Mouse (Mus musculus) thymus, adult 2 months (tissue): ENCODE results near the gene Gm11111. TPM values are rescaled to one million over a fixed set of nuclear protein-coding genes. Genes with fewer than 3 reads are reported as not detected.
"Not testable (repeated sequence)": the region's sequence is repeated elsewhere in the genome, so short reads cannot be mapped to it uniquely, and the experiment has no call there.

Experiments used
- DNase-seq: peaks from one replicate; pipeline ENCODE4 v3.0.0; 2021
- H3K27ac ChIP-seq: fragments of 200-500 bp; 2 replicates; pipeline ENCODE4 v1.5.1; 2012; ENCODE audit warnings: low read length, control low read depth; ENCODE audit not compliant: control insufficient read depth, insufficient read depth
- H3K27me3 ChIP-seq: fragments of 200-500 bp; 2 replicates; pipeline ENCODE4 v1.6.1; 2012; ENCODE audit warnings: mild to moderate bottlenecking, low read length, moderate library complexity, mixed read lengths; ENCODE audit not compliant: control insufficient read depth, insufficient read depth
- H3K36me3 ChIP-seq: fragments of 200-500 bp; 2 replicates; pipeline ENCODE4 v1.6.1; 2012; ENCODE audit warnings: mild to moderate bottlenecking, low read length, moderate library complexity; ENCODE audit not compliant: control insufficient read depth, insufficient read depth
- H3K4me1 ChIP-seq: fragments of 200-500 bp; replicated peaks from 2 replicates; pipeline ENCODE4 v1.6.1; 2012; ENCODE audit warnings: low read length; ENCODE audit not compliant: control insufficient read depth, insufficient read depth
- H3K4me3 ChIP-seq: fragments of 200-500 bp; 2 replicates; pipeline ENCODE4 v1.5.1; 2012; ENCODE audit warnings: mild to moderate bottlenecking, low read length, control low read depth, moderate library complexity; ENCODE audit not compliant: control insufficient read depth, insufficient read depth
- CTCF ChIP-seq: fragments of 200-500 bp; IDR thresholded peaks from 2 replicates; pipeline ENCODE4 v1.5.1; 2012; ENCODE audit warnings: mild to moderate bottlenecking, control low read depth, low read length, moderate library complexity, borderline replicate concordance; ENCODE audit not compliant: control insufficient read depth, poor library complexity, insufficient read depth; ENCODE audit errors: extremely low read depth
- POLR2A ChIP-seq: fragments of 200-500 bp; IDR thresholded peaks from 2 replicates; pipeline ENCODE4 v1.6.1; 2012; ENCODE audit warnings: mild to moderate bottlenecking, low read length, control low read depth, moderate library complexity; ENCODE audit not compliant: control insufficient read depth, poor library complexity, insufficient read depth; ENCODE audit errors: extremely low read depth
- WGBS: fragments of 180-500 bp; shearing (Covaris S2); methylation state at CpG from one replicate; pipeline ENCODE4 v1.1.7; 2018; 5-methylcytosine and 5-hydroxymethylcytosine counted together
- polyA plus RNA-seq: library from polyadenylated mRNA; depleted of rRNA; stranded (reverse); fragments of >200 nt; gene quantifications from 2 replicates; pipeline ENCODE4 v1.2.3, GENCODE M21; 2012

Gm11111 gene
- polyA plus RNA-seq, 1 experiment: not detected

- no peak for DNase-seq
- WGBS: 79% methylated on average over 6 of the region's 6 CpGs
Measured at GRCm38 (mm10) chr5:98566461-98567193, 14.1 kb downstream of the Gm11111 start.

GRCm38 (mm10) chr5:98568481-98568880, 16.0 kb downstream of the Gm11111 start:
- Histone ChIP-seq H3K27ac (no peak overlapping the region), H3K4me1 (no peaks in the 10 kb centered on the region), H3K27me3 (no peaks in the 10 kb centered on the region), H3K4me3 (no peak overlapping the region), H3K36me3 (no peaks in the 10 kb centered on the region)
- DNase-seq: no peak
- 89% methylated on average over 4 of the region's 4 CpGs for WGBS
- TF ChIP-seq POLR2A: no peak
- TF ChIP-seq CTCF: no peak

More at GRCm38 (mm10) chr5:98566461-98567193, 14.1 kb downstream of the Gm11111 start:
- Histone ChIP-seq H3K36me3 (no peaks in the 10 kb centered on the region), H3K27ac (no peak overlapping the region), H3K4me1 (no peaks in the 10 kb centered on the region), H3K4me3 (no peak overlapping the region), H3K27me3 (no peaks in the 10 kb centered on the region)
- TF ChIP-seq CTCF (no peak), POLR2A (no peak)

- H3K36me3 ChIP-seq: no peaks in the 10 kb centered on the region
- H3K4me1 ChIP-seq: no peaks in the 10 kb centered on the region
- DNase-seq: no peak
- no peaks in the 10 kb centered on the region for H3K27me3 ChIP-seq
- H3K4me3 ChIP-seq: no peak overlapping the region
- H3K27ac ChIP-seq: no peak overlapping the region
- TF ChIP-seq CTCF (no peak), POLR2A (no peak)
- 21% methylated on average over 3 of the region's 3 CpGs for WGBS
Measured at GRCm38 (mm10) chr5:98569029-98569513, 16.6 kb downstream of the Gm11111 start.

GRCm38 (mm10) chr5:98572392-98572791, 19.9 kb downstream of the Gm11111 start:
- no peaks in the 10 kb centered on the region for H3K27me3 ChIP-seq
- H3K27ac ChIP-seq: no peak overlapping the region
- 88% methylated on average over 4 of the region's 4 CpGs for WGBS
- TF ChIP-seq CTCF: no peak
- TF ChIP-seq POLR2A: no peak
- H3K4me3 ChIP-seq: no peak overlapping the region
- no peak for DNase-seq
- no peaks in the 10 kb centered on the region for H3K36me3 ChIP-seq
- no peaks in the 10 kb centered on the region for H3K4me1 ChIP-seq

GRCm38 (mm10) chr5:98574711-98575470, 22.4 kb downstream of the Gm11111 start:
- Histone ChIP-seq H3K27me3 (no peaks in the 10 kb centered on the region), H3K36me3 (no peaks in the 10 kb centered on the region), H3K4me3 (no peak overlapping the region), H3K4me1 (no peaks in the 10 kb centered on the region), H3K27ac (no peak overlapping the region)
- DNase-seq: no peak
- TF ChIP-seq POLR2A (no peak), CTCF (no peak)
- 80% methylated on average over 12 of the region's 12 CpGs for WGBS

- Histone ChIP-seq H3K4me1 (no peaks in the 10 kb centered on the region), H3K36me3 (no peaks in the 10 kb centered on the region), H3K4me3 (no peak overlapping the region), H3K27me3 (no peaks in the 10 kb centered on the region), H3K27ac (no peak overlapping the region)
- TF ChIP-seq POLR2A (no peak), CTCF (no peak)
- DNase-seq: no peak
- WGBS: 72% methylated on average over 4 of the region's 4 CpGs
Measured at GRCm38 (mm10) chr5:98575471-98575834, 23.0 kb downstream of the Gm11111 start.

GRCm38 (mm10) chr5:98576538-98576937, 24.0 kb downstream of the Gm11111 start:
- 93% methylated on average over 6 of the region's 6 CpGs for WGBS
- H3K36me3 ChIP-seq, H3K27me3 ChIP-seq, DNase-seq, H3K4me3 ChIP-seq, H3K4me1 ChIP-seq, H3K27ac ChIP-seq: not testable (repeated sequence)
